Mouse (Mus musculus) testis, postnatal 10 days (tissue): Measurements from ENCODE around the gene Hivep3.

Source experiments
- DNase-seq: peaks from one replicate; pipeline ENCODE4 v3.0.0; 2021; ENCODE audit warnings: low spot score

The Hivep3 gene

DNA sequence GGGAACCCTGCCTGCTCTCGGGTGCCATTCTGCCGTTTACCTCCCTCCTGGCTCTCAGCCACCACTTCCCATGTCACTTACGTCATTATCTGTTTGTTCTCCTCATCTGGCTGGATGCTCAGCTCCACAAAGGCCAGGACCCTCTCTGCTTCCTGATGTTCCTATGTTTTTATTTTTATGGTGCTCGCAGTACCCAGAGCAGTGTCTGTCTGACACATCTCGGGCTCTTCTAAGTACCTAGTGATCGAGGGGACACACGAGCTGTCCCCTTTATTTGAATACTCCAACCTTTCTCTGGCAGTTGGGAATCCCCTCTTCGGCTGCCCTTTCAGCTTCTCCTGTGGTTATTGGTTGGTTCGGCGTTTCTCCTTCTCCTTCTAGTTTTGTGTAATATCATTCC lies 325.2 kb downstream of the Hivep3 start:
- no peak for DNase-seq

DNA sequence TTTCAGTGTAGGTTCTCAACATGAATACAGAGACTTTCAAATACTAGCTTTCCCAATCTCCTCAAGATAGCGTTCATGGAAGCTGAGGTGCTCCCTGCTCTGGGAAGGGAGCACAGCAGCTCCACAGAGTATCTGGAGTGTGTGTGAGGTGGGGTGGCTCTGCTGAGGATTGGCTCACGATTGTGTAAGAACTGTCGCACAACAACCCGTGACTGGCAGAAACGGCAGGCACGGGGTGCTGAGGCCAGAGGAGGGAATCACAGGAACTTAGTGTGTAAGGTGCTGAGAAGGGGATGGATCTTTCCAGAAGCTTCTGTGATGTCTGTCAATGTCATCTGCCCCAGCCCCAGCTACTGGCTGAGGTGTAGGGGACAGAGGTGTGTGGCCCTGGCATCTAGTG lies 328.1 kb downstream of the Hivep3 start:
- no peak for DNase-seq

DNA sequence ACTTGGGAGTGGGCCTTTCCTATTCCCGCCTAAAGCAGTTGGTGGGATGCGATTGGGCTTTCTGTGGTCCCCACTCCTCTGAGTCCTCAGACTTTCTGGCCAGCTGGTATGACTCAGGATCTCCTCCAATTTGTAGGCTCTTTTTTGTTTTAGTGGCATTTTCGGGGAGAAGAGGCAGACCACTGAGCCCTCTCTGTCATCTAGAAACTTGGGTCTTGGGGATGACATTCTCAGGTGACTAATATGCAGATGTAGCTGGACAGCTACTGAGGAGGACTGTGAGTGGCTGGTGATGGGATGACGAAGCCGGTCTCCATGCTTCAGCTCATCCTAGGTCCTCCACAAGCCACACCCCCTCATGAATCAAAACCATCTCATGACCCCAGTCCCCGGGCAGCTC lies 328.6 kb downstream of the Hivep3 start:
- no peak for DNase-seq

DNA sequence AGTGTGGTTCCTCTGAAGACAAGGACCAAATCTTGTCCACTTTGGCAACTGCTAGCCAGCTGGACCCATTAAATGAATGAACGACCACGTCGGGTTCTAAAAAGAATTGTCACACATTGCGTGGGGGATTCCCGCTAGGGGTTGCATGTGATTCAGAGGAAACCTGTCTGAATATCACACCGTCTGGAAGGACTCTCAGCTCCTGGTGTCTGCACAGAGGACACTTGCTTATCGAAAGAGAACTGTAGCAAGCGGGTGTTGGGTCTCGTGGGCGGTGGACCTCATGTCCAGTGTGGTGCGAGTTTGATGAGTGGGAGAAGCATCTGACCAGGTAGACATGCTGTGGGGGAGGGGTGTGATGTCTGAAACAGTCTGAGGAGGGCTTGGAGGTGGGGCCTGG lies 329.2 kb downstream of the Hivep3 start:
- DNase-seq: no peak

DNA sequence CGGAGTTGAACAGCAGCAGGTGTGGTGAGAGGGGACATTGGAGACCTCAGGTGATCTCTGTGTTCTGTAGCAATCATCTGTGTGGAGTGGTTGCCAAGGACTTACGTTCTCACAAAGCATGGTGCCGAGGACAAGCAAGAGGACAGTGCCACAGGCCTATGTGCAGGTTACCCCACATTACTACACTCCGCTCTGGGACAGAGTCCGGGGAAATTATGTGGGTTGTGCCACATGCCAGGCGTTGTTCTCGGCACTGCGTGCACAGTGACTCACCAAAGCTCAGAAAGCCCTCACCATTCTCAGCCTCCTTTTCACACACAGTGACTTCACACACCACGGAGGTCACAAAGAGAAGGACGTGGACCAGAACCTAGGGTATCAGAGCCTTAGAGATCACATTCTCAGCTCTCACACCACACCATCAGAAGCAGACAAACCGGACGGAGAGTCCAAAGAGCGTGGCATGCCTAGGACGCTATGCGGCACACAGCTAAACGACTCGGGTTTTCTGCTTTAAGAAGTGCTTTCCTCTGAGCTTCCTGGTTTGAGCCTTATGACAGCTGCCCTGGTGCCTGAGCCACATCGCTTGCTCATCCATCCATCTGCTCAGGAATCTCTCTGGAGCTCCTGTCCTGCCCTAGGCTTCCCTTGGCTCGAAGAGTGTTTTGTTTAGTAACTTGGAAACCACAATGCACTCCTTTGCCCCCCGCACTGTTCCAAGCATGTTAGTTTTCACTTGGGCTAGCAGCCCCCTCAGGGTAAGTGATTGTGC lies 330.0 kb downstream of the Hivep3 start:
- no peak for DNase-seq

DNA sequence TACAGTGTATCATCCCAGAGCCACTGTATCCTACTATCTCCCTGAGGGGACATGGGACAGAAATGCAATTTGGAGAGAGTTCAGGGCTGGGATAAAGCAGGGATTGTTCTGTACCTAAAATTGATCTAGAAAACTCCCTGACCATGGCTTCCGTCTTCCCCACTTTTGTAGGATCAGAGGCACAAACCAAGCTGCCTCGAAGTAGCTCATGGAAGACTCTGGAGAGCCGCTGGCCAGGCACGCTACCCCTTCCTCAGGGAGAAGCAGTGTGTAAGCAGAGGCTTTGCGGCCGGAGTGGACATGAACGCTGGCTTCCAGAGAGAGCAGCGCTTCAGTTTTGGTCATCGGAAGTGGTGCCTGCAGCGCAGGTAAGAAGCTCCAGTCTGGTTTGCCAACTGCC lies 331.1 kb downstream of the Hivep3 start, which contains the start of gene AL607142.1:
Gene AL607142.1 (plus strand): TSS at position 301 of the 400 bp plus-strand sequence.
- no peak for DNase-seq

DNA sequence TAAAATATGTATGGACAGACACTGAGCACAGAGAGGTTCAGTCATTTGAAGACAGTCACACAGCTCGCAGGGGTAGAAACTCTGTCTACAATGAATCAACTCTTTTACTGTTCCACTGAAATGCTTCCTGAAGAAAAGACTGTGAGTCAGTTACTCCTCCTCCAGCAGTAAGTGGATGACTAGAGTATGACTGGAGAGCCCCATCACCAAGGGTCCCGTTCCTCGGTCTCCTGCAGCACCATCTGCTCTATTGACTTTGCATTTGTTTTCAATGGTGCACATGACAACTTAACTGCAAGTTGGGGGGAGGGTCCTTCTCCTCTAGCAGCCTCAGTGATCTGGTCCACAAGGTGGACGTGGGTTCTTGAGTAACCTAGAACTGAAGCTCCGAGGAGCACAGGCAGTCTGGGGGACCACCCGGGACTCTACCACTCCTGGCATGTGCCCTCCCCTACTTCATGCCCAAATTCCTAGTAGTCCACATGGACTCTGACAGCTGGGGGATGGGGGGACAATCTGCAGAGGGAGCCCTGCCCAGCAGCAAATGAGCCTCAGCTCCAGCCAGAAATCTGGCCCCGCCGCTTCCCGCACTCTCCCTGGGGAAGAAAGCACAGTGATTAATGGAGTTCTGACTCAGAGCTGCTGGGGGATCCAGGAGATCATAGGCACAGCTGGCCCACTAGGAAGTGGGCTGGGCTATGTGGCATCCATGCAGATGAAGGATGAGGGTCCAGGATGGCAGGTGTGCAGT lies 333.4 kb downstream of the Hivep3 start:
- DNase-seq: no peak

DNA sequence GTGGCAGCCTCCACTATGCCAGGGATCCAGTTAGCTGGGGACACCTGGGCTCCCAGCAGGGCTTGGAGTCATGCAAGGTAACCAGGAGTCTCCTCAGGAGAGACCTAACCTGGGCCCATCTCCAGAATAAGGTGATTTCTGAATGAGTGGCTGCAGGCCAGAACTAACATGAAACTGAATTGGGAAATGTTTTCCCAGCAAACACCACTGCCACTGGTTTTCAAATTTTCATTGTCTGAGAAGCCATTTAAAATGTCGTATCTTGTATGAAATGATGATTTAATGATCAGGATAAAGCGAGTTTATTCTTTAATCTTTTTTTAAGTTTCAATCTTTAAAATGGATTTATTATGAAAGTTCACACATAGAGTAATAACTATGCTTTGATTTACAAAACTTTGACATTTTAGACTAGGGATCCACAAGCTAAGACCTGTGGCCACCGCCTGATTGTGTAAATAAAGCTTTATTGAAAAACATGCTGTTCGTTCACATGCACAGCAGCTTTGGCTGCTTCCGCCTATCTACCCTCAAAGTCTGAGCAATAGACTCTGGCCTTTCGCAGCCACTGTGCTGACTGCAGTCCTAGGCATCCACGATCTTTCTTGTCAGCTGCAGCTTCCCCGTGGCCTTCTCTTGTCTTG lies 334.1 kb downstream of the Hivep3 start:
- no peak for DNase-seq

DNA sequence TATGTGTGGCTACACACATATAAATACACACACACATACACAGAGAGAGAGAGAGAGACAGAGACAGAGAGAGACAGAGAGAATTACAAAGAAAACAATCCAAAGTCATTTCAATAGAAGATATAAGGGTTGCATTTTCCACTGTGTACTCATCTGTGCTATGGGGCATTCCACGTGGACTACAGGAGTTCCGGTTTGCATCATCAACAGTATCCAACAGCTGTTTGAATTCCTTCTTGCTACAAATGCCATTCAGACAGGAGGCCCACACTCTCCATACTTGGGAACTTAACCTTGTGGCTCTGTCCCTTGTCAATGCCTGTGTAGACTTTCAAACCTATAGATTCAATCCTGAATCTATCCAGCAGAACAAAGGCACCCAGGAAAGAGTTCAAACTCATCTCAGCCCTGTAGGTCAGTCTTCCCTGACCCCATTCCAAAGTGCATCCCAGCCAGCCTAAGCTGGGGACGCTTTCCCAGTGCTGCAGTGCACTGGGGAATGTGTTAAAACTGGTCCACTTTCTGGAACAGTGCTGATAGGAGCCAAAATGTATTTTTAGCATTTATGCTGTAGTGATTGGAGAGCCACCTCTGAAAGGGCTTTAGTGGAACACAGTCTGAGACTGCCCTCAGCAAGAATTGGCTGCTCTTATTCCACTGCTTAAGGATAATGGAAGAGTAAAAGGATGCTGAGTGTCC lies 335.4 kb downstream of the Hivep3 start:
- no peak for DNase-seq

DNA sequence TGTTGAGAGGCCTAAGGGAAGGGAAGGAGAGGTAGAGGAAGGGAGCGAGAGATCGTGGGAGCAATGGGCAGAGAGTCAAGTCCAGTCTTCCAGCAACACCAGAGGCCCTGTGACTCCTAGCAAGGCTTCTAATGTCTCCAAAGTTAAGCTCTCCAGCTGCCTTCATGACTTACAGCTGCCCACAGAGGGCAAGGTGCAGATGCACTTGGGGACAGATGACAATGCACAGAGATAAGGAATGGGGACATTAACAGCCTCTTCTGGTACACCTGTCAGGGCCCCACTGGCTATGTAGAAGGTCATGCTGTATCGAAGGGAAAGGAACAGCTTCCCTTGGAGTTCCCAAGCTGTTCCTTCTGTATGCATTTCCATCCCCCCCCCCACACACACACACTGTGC lies 336.0 kb downstream of the Hivep3 start:
- DNase-seq: no peak

DNA sequence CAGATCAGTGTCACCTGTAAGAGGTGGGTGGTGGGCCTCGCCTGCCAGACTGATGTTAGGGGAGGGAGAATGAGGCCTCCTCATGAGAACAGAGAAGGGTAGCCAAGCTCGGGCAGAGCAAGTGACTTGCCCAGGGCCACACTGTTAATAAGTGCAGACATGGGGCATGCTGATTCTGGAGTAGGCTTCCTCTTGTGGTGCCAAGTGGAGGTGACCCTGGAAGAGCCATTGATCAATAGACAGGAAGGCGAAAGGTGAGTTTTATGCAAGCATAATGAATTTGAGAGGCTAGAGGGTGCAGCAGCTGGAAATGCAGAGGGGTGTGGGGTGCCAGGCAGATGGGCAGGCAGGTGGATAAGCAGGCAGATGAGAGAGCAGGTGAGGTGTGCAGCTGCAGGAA lies 337.8 kb downstream of the Hivep3 start:
- DNase-seq: no peak

DNA sequence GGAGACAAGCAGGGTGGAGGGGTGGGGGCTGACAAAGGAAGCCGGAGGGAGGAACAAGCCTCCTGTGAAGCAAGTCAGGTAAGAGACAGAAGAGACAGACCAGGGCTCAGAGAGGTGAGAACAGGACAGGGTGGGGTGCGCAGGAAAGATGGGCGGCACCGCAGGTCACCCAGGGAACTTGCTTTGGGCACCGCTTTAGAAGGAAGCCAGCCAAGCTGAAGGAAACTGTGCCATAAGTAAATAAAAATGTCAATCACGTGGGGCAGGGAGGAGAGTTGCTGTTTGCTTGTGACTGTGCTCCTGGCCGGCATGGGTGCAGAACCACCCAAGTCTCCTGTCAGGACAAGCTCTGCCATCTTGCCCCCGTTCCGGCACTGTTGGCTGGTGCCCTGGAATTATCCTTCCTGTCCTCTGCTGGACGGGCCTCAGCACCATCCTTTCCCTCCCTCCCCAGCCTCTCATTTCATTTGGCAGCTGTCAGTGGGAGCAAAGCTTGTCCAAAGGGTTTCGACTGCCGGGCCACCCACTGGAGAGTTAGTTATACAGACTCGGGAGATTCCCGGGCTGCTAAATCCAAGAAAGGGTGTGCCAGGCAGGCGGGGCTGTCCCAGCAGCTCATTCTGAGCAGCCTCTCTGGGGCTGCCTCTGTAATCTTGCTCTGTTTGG lies 338.4 kb downstream of the Hivep3 start:
- DNase-seq: no peak

DNA sequence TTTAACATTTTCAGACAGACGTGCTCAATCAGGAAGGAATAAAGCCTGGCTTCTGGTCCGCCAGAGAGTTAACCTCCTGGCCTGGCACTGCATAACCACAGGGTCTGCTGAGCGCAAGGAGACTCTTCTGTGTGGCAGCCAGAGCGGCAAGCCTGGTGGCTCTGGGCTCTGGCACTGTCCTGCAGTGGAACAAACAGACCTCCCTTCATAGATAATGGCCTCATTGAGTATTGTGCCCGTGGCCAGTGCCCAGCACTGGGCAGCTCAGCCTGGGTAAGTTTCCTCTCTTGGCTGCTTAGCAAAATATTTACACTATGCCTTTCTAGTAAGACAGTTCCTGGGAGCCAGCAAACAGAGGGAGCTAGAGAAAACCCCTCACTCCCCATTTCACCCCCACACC lies 340.5 kb downstream of the Hivep3 start:
- no peak for DNase-seq

DNA sequence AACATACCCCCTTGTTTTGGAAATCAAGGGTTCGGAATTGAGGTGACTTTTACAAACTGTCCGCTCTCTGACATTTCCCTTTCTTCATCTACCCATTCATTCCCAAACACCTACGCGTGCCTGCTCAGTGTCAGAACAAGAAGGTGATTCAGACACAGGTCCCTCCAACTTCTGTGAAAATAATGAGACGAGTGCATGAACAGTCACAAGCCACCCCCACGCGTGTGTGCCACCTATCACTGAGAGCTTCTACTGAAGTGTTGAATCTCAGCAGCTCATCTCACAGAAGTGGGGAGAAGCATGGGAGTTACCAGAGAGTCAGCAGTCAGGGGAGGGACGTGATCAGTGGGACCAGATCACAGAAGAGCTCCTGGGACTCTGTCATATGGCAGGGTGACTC lies 343.7 kb downstream of the Hivep3 start:
- no peak for DNase-seq

DNA sequence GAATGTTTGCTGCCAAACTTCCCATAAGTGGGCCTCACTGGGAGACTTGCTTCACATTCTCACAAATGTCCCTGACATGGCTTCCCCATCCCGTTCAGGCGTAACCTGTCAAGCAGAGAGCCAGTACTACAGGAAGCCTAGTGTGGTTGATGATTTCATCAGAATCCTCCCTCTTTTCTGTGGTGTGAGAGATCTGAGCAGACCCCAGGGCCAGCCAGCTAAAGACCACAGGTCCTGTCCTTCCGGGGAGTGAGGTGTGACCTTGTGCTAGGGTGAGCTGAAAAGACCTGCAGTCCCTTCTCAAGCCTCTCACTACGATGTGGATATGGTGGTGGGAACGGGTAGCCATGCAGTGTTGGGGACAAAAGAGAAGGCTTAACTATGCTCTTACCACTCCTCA lies 348.9 kb downstream of the Hivep3 start:
- no peak for DNase-seq

DNA sequence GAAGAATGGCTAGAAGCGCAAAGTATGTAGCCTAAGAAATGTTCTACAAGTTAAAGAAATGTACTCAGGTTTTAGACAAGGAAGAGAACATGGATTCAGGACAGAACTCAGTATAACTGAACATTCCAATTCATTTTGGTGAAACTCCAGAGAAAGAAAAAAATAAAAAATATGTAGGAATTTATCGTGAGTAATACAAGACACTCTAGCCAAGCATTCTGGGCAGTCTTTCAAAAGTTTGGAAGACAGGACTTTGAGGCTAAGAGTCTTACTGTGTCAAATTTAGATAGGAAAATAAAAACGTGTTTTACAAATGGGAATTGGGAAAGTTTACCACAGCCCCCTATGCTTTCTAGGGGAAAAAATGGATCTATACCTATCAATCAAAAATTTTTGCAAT lies 350.1 kb downstream of the Hivep3 start:
- DNase-seq: no peak

DNA sequence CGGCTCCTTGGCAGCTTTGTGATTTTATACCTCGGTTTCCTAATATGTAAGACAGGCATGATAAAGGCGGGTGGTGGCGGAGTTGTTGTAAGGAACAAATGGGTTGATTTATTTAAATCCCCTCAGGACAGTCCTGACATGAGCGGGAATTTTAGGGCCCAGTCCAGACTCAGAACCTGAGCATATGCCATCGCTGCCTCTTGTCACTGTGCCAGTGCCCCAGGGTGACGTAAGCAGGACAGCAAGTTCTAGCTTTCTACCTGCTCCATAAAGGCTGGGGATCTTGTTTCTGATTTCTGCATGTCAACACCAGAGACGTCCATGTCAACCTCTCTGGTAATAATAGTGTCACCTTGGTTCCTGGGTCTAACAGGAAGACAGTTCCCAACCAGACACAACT lies 356.0 kb downstream of the Hivep3 start:
- no peak for DNase-seq

DNA sequence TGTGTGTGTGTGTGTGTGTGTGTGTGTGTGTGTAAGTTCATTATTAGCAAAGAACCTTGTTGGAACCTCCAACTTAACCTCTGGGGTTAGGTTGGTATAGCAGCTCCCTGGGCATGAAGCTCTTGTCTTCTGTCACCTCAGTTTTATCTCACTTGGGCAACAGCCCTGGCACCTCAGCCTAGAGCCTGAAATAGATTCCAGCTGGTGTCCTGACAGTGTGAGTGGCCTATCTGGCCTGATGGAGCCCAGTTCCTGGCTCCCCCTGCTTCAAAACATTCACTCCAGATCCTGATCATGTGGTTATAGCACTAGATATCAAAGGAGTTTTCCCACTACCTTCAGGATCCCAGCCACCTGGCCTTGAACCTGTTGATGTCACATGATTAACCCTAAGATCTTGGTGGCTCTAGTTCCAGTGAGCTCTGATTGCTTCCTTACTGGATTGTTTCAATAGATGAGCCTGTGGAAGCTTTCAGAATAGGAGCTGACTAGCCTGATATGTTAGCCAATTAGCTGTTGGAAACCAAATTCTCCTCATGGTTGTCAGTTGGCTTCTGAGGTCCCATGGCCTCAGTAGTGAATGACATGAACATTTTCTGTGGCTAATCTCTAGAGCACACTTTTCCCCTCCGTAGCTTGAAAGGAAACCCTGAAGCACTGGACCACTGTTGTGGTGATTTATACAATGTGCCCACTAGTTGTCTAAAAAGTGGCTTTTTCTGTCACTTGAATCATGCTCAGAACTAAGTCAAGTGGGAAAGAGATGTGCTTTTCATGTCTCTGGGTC lies 358.6 kb downstream of the Hivep3 start:
- no peak for DNase-seq

DNA sequence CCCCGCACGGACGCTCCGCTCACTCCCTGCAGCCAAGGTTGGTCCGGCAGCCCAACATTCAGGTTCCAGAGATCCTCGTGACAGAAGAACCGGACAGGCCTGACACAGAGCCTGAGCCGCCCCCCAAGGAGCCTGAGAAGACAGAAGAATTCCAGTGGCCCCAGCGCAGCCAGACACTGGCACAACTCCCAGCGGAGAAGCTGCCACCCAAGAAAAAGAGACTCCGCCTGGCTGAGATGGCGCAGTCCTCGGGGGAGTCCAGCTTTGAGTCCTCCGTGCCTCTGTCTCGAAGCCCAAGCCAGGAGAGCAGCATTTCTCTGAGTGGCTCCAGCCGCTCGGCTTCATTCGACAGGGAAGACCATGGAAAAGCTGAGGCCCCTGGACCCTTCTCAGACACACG lies 363.4 kb downstream of the Hivep3 start:
- no peak for DNase-seq

DNA sequence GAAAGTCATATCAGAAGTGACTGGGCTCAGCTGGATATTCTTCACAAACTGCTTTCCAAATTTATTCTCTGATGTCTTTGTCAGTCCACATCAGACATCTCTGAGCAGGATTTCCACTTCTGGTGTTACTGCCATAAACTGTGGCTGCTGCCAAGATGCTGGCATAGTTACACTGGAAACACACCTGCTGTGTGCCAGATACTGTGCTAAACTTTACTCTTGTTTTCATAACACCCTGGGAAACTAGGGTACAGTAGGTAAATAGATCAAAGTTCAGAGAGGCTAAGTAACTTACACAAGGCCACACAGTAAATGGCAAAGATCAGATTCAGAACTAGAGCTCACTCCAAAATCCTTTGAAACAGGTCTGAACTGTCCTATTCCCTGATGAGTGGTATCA lies 367.6 kb downstream of the Hivep3 start:
- DNase-seq: no peak

DNA sequence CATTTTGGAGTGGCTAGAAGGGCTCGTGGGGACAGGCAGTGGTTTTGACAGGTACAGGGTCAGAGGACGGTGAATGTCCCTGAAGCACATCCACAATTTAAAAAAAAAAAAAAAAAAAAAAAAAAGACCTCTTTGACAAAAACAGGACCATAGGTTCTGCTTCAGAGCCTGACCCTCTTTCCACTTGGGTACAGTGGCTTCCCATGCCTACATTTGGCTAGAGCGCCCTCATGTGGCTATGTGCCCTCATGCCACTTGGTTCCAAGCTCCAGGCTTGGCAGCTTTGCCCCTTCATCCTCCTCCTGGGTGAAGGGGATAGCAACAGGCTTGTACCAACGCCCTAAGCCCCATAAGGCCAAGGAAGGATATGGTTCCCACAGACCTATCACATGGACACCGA lies 371.0 kb downstream of the Hivep3 start:
- peak; percentile 87 for DNase-seq
